Mouse (Mus musculus) lung, postnatal 0 days (tissue): ENCODE measurements around the gene Abo.

ENCODE experiments used
- CTCF ChIP-seq: IDR thresholded peaks from 2 replicates; pipeline ENCODE4 v1.5.1; 2016; ENCODE audit warnings: antibody characterized with exemption, mild to moderate bottlenecking
- EP300 ChIP-seq: IDR thresholded peaks from 2 replicates; pipeline ENCODE4 v1.6.1; 2016; ENCODE audit warnings: antibody characterized with exemption, mild to moderate bottlenecking, control low read depth

- TF ChIP-seq CTCF (no peak), EP300 (no peak)
Observed at GRCm38 (mm10) chr2:26913416-26914147, 48.8 kb upstream of the Abo start.
